Mouse (Mus musculus) ES-Bruce4 (cell line): ENCODE measurements around the gene Brsk2.

Experiments
- CTCF ChIP-seq: IDR thresholded peaks from one replicate; pipeline ENCODE4 v1.8.1; 2011; ENCODE audit warnings: low read depth, low read length
- EP300 ChIP-seq: IDR thresholded peaks from 2 replicates; pipeline ENCODE4 v1.6.1; 2011; ENCODE audit warnings: low read depth, low read length; ENCODE audit not compliant: insufficient read depth
- POLR2A ChIP-seq: IDR thresholded peaks from one replicate; pipeline ENCODE4 v1.8.1; 2011; ENCODE audit warnings: low read length; ENCODE audit not compliant: insufficient read depth

DNA sequence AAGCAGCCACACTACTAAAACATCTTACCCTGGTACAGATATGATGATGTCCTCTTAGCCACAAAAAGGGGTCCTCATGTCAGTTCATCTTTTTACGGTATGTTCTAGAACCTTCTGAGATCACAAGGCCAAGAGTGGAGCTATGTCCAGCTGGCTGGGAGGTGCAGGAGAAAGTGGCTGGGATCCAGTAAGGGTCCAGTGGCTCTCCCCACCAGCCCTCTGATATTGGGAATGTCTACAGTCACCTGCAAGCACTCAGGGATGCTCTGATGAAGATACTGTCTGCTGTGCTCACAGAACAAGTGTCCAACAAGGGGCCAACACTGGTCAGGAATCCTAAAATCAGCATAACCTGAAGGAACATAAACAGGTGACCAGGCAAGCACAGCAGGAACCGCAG, 31.1 kb upstream of the Brsk2 start, which contains the start of gene Tollip:
- TF ChIP-seq CTCF (no peak), POLR2A (no peak), EP300 (no peak)
